Mouse (Mus musculus): ENCODE measurements around the gene Vmn1r169.
"Not testable (repeated sequence)": the region's sequence is repeated elsewhere in the genome, so short reads cannot be mapped to it uniquely, and the experiment has no call there.

DNA sequence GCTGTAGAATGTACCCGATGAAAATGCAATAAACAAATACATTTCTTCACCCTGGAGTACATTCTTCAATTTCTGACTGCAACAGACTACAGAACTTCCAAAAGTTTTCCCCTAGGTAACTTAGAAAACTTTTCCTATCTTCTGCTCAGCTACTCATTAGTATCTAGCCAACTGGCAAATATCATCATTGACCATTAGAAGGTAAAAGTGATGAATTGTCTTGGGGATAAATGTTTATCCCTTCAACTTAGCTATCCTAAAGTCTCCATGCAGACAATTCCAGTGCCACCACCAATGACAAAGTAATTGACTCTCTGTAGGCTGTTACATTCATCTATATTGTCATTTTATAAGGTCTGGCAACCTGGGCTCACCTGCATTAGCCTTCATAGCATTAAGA, 35.9 kb upstream of the Vmn1r169 start, which contains the start of gene Vmn1r168:
- not testable (repeated sequence) for TF ChIP-seq CTCF (IDR thresholded peaks at IDR 0.05; ENCODE audit: borderline replicate concordance, extremely low read depth, insufficient read depth, insufficient read length); POLR2A (IDR thresholded peaks at IDR 0.05; ENCODE audit: borderline replicate concordance, extremely low read depth, insufficient read depth, insufficient read length, poor library complexity, severe bottlenecking)

Data from brain, embryonic 14.5 days (tissue).